Mouse (Mus musculus) layer of hippocampus, adult 8-10 months (tissue): ENCODE results near the gene Mrpl57. TPM values are rescaled to one million over a fixed set of nuclear protein-coding genes. Genes with fewer than 3 reads are reported as not detected.
"Not testable (repeated sequence)": the region's sequence is repeated elsewhere in the genome, so short reads cannot be mapped to it uniquely, and the experiment has no call there.

ENCODE experiments used
- DNase-seq, 2 experiments: peaks; one replicate each; pipeline ENCODE4 v3.0.0; 2022; ENCODE audit warnings: low spot score in 2 of 2
- total RNA-seq, 4 experiments: library from RNA; stranded (reverse); gene quantifications; 2 replicates each; pipeline ENCODE4 v1.2.4; 2022

Mrpl57 gene
- total RNA-seq = 10 to 100 TPM; 57.5 to 69.7 (median 63.6) TPM

GRCm38 (mm10) chr14:57825788-57826751, at the start of gene Mrpl57, which contains the start of gene Ska3:
Gene Mrpl57, plus strand, starts transcription at chr14:57826234.
Gene Ska3, minus strand, starts transcription at chr14:57826185.
- peak; percentile 85 to 87 for DNase-seq

GRCm38 (mm10) chr14:57787406-57787805, 38.6 kb upstream of the Mrpl57 start:
- DNase-seq = no peak

GRCm38 (mm10) chr14:57789311-57789710, 36.7 kb upstream of the Mrpl57 start:
- DNase-seq = no peak

- DNase-seq = no peak
These were observed 36.3 kb upstream of the Mrpl57 start for GRCm38 (mm10) chr14:57789759-57790158.

- no peak for DNase-seq
These were observed 34.9 kb upstream of the Mrpl57 start for GRCm38 (mm10) chr14:57791171-57791570.

GRCm38 (mm10) chr14:57797551-57797950, 28.5 kb upstream of the Mrpl57 start:
- peak in 1 of 2 experiments; percentile 19 for DNase-seq

- peak; percentile 98 for DNase-seq
These were observed 27.8 kb upstream of the Mrpl57 start, which contains the start of gene Sap18 for GRCm38 (mm10) chr14:57797991-57798931. Gene Sap18, plus strand, starts transcription at chr14:57798180.

GRCm38 (mm10) chr14:57803731-57804130, 22.3 kb upstream of the Mrpl57 start:
- no peak for DNase-seq

GRCm38 (mm10) chr14:57808558-57808957, 17.5 kb upstream of the Mrpl57 start:
- no peak for DNase-seq

- no peak for DNase-seq
These were observed 15.1 kb upstream of the Mrpl57 start for GRCm38 (mm10) chr14:57810886-57811285.

- no peak for DNase-seq
These were observed 14.2 kb upstream of the Mrpl57 start for GRCm38 (mm10) chr14:57811844-57812243.

GRCm38 (mm10) chr14:57820839-57821238, 5.2 kb upstream of the Mrpl57 start:
- no peak for DNase-seq

GRCm38 (mm10) chr14:57827284-57827683, 1.2 kb downstream of the Mrpl57 start:
- no peak for DNase-seq

- no peak for DNase-seq
These were observed 7.5 kb downstream of the Mrpl57 start for GRCm38 (mm10) chr14:57833526-57833925.

- DNase-seq = no peak
These were observed 9.1 kb downstream of the Mrpl57 start for GRCm38 (mm10) chr14:57835157-57835556.

GRCm38 (mm10) chr14:57844535-57844934, 18.5 kb downstream of the Mrpl57 start:
- DNase-seq = no peak

GRCm38 (mm10) chr14:57848061-57848460, 22.0 kb downstream of the Mrpl57 start:
- not testable (repeated sequence) for DNase-seq

GRCm38 (mm10) chr14:57848646-57849045, 22.6 kb downstream of the Mrpl57 start:
- no peak for DNase-seq

- no peak for DNase-seq
These were observed 24.3 kb downstream of the Mrpl57 start for GRCm38 (mm10) chr14:57850330-57850729.

GRCm38 (mm10) chr14:57852961-57853360, 26.9 kb downstream of the Mrpl57 start:
- no peak for DNase-seq

- DNase-seq = not testable (repeated sequence)
These were observed 30.0 kb downstream of the Mrpl57 start for GRCm38 (mm10) chr14:57856037-57856436.

- no peak for DNase-seq
These were observed 32.6 kb downstream of the Mrpl57 start for GRCm38 (mm10) chr14:57858601-57859000.
